Mouse (Mus musculus): Measurements from ENCODE around the gene Echdc1. TPM values are rescaled to one million over a fixed set of nuclear protein-coding genes. Genes with fewer than 3 reads are reported as not detected.
A peak's percentile ranks its signal among the peaks of the same experiment; 100 is the strongest.

The Echdc1 gene
- total and polyA plus RNA-seq, 3 experiments = 19.6 to 27.9 TPM; not detected in 1

- no peak for DNase-seq (ENCODE audit: low read depth, low spot score)
Observed at GRCm38 (mm10) chr10:29354183-29354582, 41.2 kb downstream of the Echdc1 start.

DNA sequence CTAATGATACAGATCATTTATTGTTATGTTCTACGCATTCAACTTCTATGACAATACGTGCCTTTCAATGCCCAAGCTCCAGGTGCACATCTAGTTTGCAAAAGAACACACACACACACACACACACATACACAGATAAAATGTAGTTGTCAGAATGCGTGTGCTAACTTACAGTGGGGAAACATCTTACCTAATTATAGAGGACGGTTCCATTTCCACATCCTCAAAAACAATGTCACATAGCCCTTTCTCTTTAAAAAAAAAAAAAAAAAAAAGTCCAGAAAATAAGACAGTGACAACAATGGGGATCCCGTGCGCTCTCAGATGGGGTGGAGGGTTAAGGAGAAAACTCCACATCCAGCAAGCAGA lies 48.1 kb downstream of the Echdc1 start:
- Histone ChIP-seq H3K79me2 (ENCODE audit: control insufficient read depth, insufficient read depth, low read length, poor library complexity) (peaks cover 34% of the 10 kb centered on the region), H3K4me3 (ENCODE audit: control insufficient read depth in 1 of 2, insufficient read depth in 1 of 2, low read depth in 2 of 2, low read length in 2 of 2) (peak overlapping the region; percentile 86 to 98), H3K27me3 (ENCODE audit: control insufficient read depth in 1 of 2, insufficient read depth in 2 of 2, low read length in 2 of 2) (no peaks in the 10 kb centered on the region), H3K36me3 (ENCODE audit: control insufficient read depth in 1 of 2, insufficient read depth in 2 of 2, low read length in 2 of 2) (peaks cover 0 to 25% of the 10 kb centered on the region in 2 experiments; a peak in 3 of 4 replicates), H3K9me3 (replicated peaks; ENCODE audit: insufficient read depth, low read length) (no peaks in the 10 kb centered on the region), H3K4me1 (ENCODE audit: control insufficient read depth in 1 of 2, insufficient read depth in 2 of 2, low read length in 2 of 2) (peaks cover 0 to 2% of the 10 kb centered on the region in 2 experiments; a peak in 3 of 4 replicates), H3K9ac (ENCODE audit: control insufficient read depth, low read depth, low read length, poor library complexity, severe bottlenecking) (peak overlapping the region; percentile 98), H3K27ac (ENCODE audit: control insufficient read depth, low read depth, low read length) (peak overlapping the region; percentile 50)
- TF ChIP-seq GABPA (IDR thresholded peaks at IDR 0.05; ENCODE audit: low read depth, low read length) = no peak
- no peak for TF ChIP-seq ZMIZ1 (IDR thresholded peaks at IDR 0.05; ENCODE audit: low read depth, low read length)
- TF ChIP-seq ZNF384 (IDR thresholded peaks at IDR 0.05; ENCODE audit: low read depth, low read length) = peak; percentile 82
- no peak for TF ChIP-seq CHD2 (IDR thresholded peaks at IDR 0.05; ENCODE audit: low read length)
- TF ChIP-seq RCOR1 (IDR thresholded peaks at IDR 0.05; ENCODE audit: low read depth, low read length) = no peak
- TF ChIP-seq SIN3A (IDR thresholded peaks at IDR 0.05; ENCODE audit: low read length) = peak; percentile 71
- no peak for TF ChIP-seq USF2 (IDR thresholded peaks at IDR 0.05; ENCODE audit: borderline replicate concordance in 1 of 2, insufficient read depth in 1 of 2, low read depth in 1 of 2, low read length in 2 of 2)
- no peak for TF ChIP-seq MAX (IDR thresholded peaks at IDR 0.05; ENCODE audit: low read length)
- TF ChIP-seq GATA1 (IDR thresholded peaks at IDR 0.05; ENCODE audit: low read depth, low read length) = no peak
- 0 out of 2 replicates have a peak, but pooled peaks have one; percentile 15 for TF ChIP-seq MXI1 (IDR thresholded peaks at IDR 0.05; ENCODE audit: low read depth, low read length)
- TF ChIP-seq NRF1 (IDR thresholded peaks at IDR 0.05; ENCODE audit: insufficient read depth, low read depth, low read length, poor library complexity, severe bottlenecking) = no peak
- TF ChIP-seq POLR2AphosphoS2 (IDR thresholded peaks at IDR 0.05; ENCODE audit: low read length) = no peak
- no peak for TF ChIP-seq MYC (IDR thresholded peaks at IDR 0.05; ENCODE audit: low read depth, low read length)
- no peak for DNase-seq (ENCODE audit: low read depth, low spot score)

More at GRCm38 (mm10) chr10:29354183-29354582, 41.2 kb downstream of the Echdc1 start:
- H3K27ac ChIP-seq (ENCODE audit: control insufficient read depth, low read depth, low read length) = no peak overlapping the region
- H3K4me1 ChIP-seq (ENCODE audit: control insufficient read depth in 1 of 2, insufficient read depth in 2 of 2, low read length in 2 of 2) = peaks cover 0 to 4% of the 10 kb centered on the region in 2 experiments; a peak in 3 of 4 replicates
- no peaks in the 10 kb centered on the region for H3K27me3 ChIP-seq (ENCODE audit: control insufficient read depth in 1 of 2, insufficient read depth in 2 of 2, low read length in 2 of 2)
- no peak overlapping the region for H3K4me3 ChIP-seq (ENCODE audit: control insufficient read depth in 1 of 2, insufficient read depth in 1 of 2, low read depth in 2 of 2, low read length in 2 of 2)
- H3K9ac ChIP-seq (ENCODE audit: control insufficient read depth, low read depth, low read length, poor library complexity, severe bottlenecking) = no peak overlapping the region
- peaks cover 15 to 20% of the 10 kb centered on the region in 2 experiments for H3K36me3 ChIP-seq (ENCODE audit: control insufficient read depth in 1 of 2, insufficient read depth in 2 of 2, low read length in 2 of 2)
- TF ChIP-seq ZC3H11A (IDR thresholded peaks at IDR 0.05; ENCODE audit: low read depth, low read length) = no peak
- no peak for TF ChIP-seq TBP (IDR thresholded peaks at IDR 0.05; ENCODE audit: low read depth, low read length)
- TF ChIP-seq MXI1 (IDR thresholded peaks at IDR 0.05; ENCODE audit: low read depth, low read length) = no peak
- no peak for TF ChIP-seq MAX (IDR thresholded peaks at IDR 0.05; ENCODE audit: low read length)
- no peak for TF ChIP-seq TAL1 (IDR thresholded peaks at IDR 0.05; ENCODE audit: low read length)
- TF ChIP-seq USF1 (IDR thresholded peaks at IDR 0.05; ENCODE audit: low read depth, low read length) = no peak
- TF ChIP-seq SIN3A (IDR thresholded peaks at IDR 0.05; ENCODE audit: low read length) = no peak
- no peak for TF ChIP-seq POLR2AphosphoS5 (IDR thresholded peaks at IDR 0.05; ENCODE audit: borderline replicate concordance, low read depth, low read length)
- TF ChIP-seq ZNF384 (IDR thresholded peaks at IDR 0.05; ENCODE audit: low read depth, low read length) = no peak
- no peak for TF ChIP-seq RAD21 (IDR thresholded peaks at IDR 0.05; ENCODE audit: low read depth, low read length)
- no peak for TF ChIP-seq KAT2A (conservative IDR thresholded peaks at IDR 0.05; ENCODE audit: low read depth, low read length)
- H3K79me2 ChIP-seq (ENCODE audit: control insufficient read depth, insufficient read depth, low read length, poor library complexity) = peaks cover 19% of the 10 kb centered on the region
- no peaks in the 10 kb centered on the region for H3K9me3 ChIP-seq (replicated peaks; ENCODE audit: insufficient read depth, low read length)
